Mouse (Mus musculus) bone marrow, adult 2 months (tissue): ENCODE data around the gene Slc8a2.

Experiments used
- CTCF ChIP-seq: fragments of 200-500 bp; IDR thresholded peaks from 2 replicates; pipeline ENCODE4 v1.5.1; 2011; ENCODE audit warnings: low read length, control low read depth; ENCODE audit not compliant: control insufficient read depth, insufficient read depth
- POLR2A ChIP-seq: fragments of 200-500 bp; IDR thresholded peaks from 2 replicates; pipeline ENCODE4 v1.6.1; 2011; ENCODE audit warnings: low read depth, mild to moderate bottlenecking, control low read depth, low read length, borderline replicate concordance; ENCODE audit not compliant: control insufficient read depth

- no peak for TF ChIP-seq CTCF
- TF ChIP-seq POLR2A: no peak
These were observed 5.3 kb downstream of the Slc8a2 start for GRCm38 (mm10) chr7:16134951-16135392.
